Mouse (Mus musculus) testis, adult 2 months (tissue): ENCODE measurements around the gene Ift80. TPM values are rescaled to one million over a fixed set of nuclear protein-coding genes. Genes with fewer than 3 reads are reported as not detected.
"Not testable (repeated sequence)": the region's sequence is repeated elsewhere in the genome, so short reads cannot be mapped to it uniquely, and the experiment has no call there.

ENCODE experiments used
- H3K27ac ChIP-seq: fragments of 200-500 bp; 2 replicates; pipeline ENCODE4 v1.5.1; 2012; ENCODE audit warnings: low read depth, low read length; ENCODE audit not compliant: control insufficient read depth, insufficient read depth
- H3K27me3 ChIP-seq: fragments of 200-500 bp; 2 replicates; pipeline ENCODE4 v1.6.1; 2012; ENCODE audit warnings: mild to moderate bottlenecking, low read length, moderate library complexity; ENCODE audit not compliant: control insufficient read depth, insufficient read depth
- H3K36me3 ChIP-seq: fragments of 200-500 bp; 2 replicates; pipeline ENCODE4 v1.6.1; 2012; ENCODE audit warnings: mild to moderate bottlenecking, low read length; ENCODE audit not compliant: control insufficient read depth, insufficient read depth
- H3K4me1 ChIP-seq: fragments of 200-500 bp; 2 replicates; pipeline ENCODE4 v1.6.1; 2012; ENCODE audit warnings: low read length; ENCODE audit not compliant: control insufficient read depth, insufficient read depth
- H3K4me3 ChIP-seq: fragments of 200-500 bp; 2 replicates; pipeline ENCODE4 v1.5.1; 2012; ENCODE audit warnings: low read depth, mild to moderate bottlenecking, low read length, moderate library complexity, mixed read lengths; ENCODE audit not compliant: control insufficient read depth
- CTCF ChIP-seq: fragments of 200-500 bp; IDR thresholded peaks from 2 replicates; pipeline ENCODE4 v1.5.1; 2012; ENCODE audit warnings: low read depth, mild to moderate bottlenecking, inconsistent platforms, low read length, moderate library complexity; ENCODE audit not compliant: control insufficient read depth, insufficient read depth, insufficient replicate concordance
- POLR2A ChIP-seq: fragments of 200-500 bp; IDR thresholded peaks from 2 replicates; pipeline ENCODE4 v1.6.1; 2012; ENCODE audit warnings: low read depth, mild to moderate bottlenecking, inconsistent platforms, low read length, moderate library complexity; ENCODE audit not compliant: control insufficient read depth
- polyA plus RNA-seq: library from polyadenylated mRNA; depleted of rRNA; stranded (reverse); fragments of >200 nt; gene quantifications from 2 replicates; pipeline ENCODE4 v1.2.3, GENCODE M21; 2012

Gene Ift80
- polyA plus RNA-seq, 1 experiment: 30.9 TPM

GRCm38 (mm10) chr3:68966527-68967285 is 37.7 kb downstream of the Ift80 start:
- Histone ChIP-seq H3K27me3 (no peaks in the 10 kb centered on the region), H3K36me3 (peaks cover 4% of the 10 kb centered on the region), H3K4me3 (no peak overlapping the region), H3K4me1 (no peaks in the 10 kb centered on the region), H3K27ac (no peak overlapping the region)
- TF ChIP-seq CTCF (no peak), POLR2A (no peak)

GRCm38 (mm10) chr3:68964682-68965081 is 39.7 kb downstream of the Ift80 start:
- H3K4me1 ChIP-seq: no peaks in the 10 kb centered on the region
- H3K27ac ChIP-seq: no peak overlapping the region
- no peaks in the 10 kb centered on the region for H3K27me3 ChIP-seq
- peaks cover 4% of the 10 kb centered on the region for H3K36me3 ChIP-seq
- TF ChIP-seq POLR2A: no peak
- no peak for TF ChIP-seq CTCF
- H3K4me3 ChIP-seq: no peak overlapping the region

- no peak overlapping the region for H3K27ac ChIP-seq
- H3K4me1 ChIP-seq: no peaks in the 10 kb centered on the region
- H3K4me3 ChIP-seq: no peak overlapping the region
- no peaks in the 10 kb centered on the region for H3K27me3 ChIP-seq
- TF ChIP-seq CTCF: no peak
- TF ChIP-seq POLR2A: no peak
- H3K36me3 ChIP-seq: no peaks in the 10 kb centered on the region; the same call in 1 of the 2 replicates
Measured at GRCm38 (mm10) chr3:68957413-68957812, 47.0 kb downstream of the Ift80 start.

- Histone ChIP-seq H3K27me3 (no peaks in the 10 kb centered on the region), H3K36me3 (no peaks in the 10 kb centered on the region), H3K4me3 (no peak overlapping the region), H3K27ac (no peak overlapping the region), H3K4me1 (no peaks in the 10 kb centered on the region)
- TF ChIP-seq POLR2A (no peak), CTCF (no peak)
Measured at GRCm38 (mm10) chr3:68956454-68956853, 47.9 kb downstream of the Ift80 start.

GRCm38 (mm10) chr3:68954487-68954886 is 49.9 kb downstream of the Ift80 start:
- H3K36me3 ChIP-seq: no peaks in the 10 kb centered on the region; the same call in 1 of the 2 replicates
- no peaks in the 10 kb centered on the region for H3K27me3 ChIP-seq
- no peak overlapping the region for H3K4me3 ChIP-seq
- H3K4me1 ChIP-seq: no peaks in the 10 kb centered on the region
- TF ChIP-seq CTCF (no peak), POLR2A (no peak)
- H3K27ac ChIP-seq: no peak overlapping the region

GRCm38 (mm10) chr3:68952707-68953106 is 51.7 kb downstream of the Ift80 start:
- Histone ChIP-seq H3K27me3 (no peaks in the 10 kb centered on the region), H3K4me1 (no peaks in the 10 kb centered on the region), H3K36me3 (no peaks in the 10 kb centered on the region; the same call in 1 of the 2 replicates), H3K4me3 (no peak overlapping the region), H3K27ac (no peak overlapping the region)
- TF ChIP-seq POLR2A: no peak
- no peak for TF ChIP-seq CTCF

- not testable (repeated sequence) for H3K4me1 ChIP-seq
Measured at GRCm38 (mm10) chr3:68951971-68952370, 52.4 kb downstream of the Ift80 start.

More at GRCm38 (mm10) chr3:68951971-68952370, 52.4 kb downstream of the Ift80 start:
- not testable (repeated sequence) for H3K4me3 ChIP-seq, H3K36me3 ChIP-seq, H3K27ac ChIP-seq, H3K27me3 ChIP-seq
